Mouse (Mus musculus): Measurements from ENCODE around the gene Vmn2r10.
"Not testable (repeated sequence)": the region's sequence is repeated elsewhere in the genome, so short reads cannot be mapped to it uniquely, and the experiment has no call there.

Gene Vmn2r10

GRCm38 (mm10) chr5:109006427-109006826 lies at the start of gene Vmn2r10:
Gene Vmn2r10 (minus strand): TSS chr5:109006527.
- DNase-seq = not testable (repeated sequence)

- no peak for DNase-seq
Observed at GRCm38 (mm10) chr5:109055286-109055685, 49.0 kb upstream of the Vmn2r10 start.

- no peak for DNase-seq
Observed at GRCm38 (mm10) chr5:109032591-109032990, 26.3 kb upstream of the Vmn2r10 start.

GRCm38 (mm10) chr5:108988924-108989323 lies 17.4 kb downstream of the Vmn2r10 start:
- no peak for DNase-seq

Data from B cell, adult 2 months (primary cell).